Mouse (Mus musculus) mature B cell (primary cell): Measurements from ENCODE around the gene Adamts10.

ENCODE experiments used
- in situ Hi-C: fragments of 300-500 bp; cut with MboI; formaldehyde crosslinking; loops from 2 replicates; pipeline ENCODE4 v1.14.3; 2019

The Adamts10 gene

DNA sequence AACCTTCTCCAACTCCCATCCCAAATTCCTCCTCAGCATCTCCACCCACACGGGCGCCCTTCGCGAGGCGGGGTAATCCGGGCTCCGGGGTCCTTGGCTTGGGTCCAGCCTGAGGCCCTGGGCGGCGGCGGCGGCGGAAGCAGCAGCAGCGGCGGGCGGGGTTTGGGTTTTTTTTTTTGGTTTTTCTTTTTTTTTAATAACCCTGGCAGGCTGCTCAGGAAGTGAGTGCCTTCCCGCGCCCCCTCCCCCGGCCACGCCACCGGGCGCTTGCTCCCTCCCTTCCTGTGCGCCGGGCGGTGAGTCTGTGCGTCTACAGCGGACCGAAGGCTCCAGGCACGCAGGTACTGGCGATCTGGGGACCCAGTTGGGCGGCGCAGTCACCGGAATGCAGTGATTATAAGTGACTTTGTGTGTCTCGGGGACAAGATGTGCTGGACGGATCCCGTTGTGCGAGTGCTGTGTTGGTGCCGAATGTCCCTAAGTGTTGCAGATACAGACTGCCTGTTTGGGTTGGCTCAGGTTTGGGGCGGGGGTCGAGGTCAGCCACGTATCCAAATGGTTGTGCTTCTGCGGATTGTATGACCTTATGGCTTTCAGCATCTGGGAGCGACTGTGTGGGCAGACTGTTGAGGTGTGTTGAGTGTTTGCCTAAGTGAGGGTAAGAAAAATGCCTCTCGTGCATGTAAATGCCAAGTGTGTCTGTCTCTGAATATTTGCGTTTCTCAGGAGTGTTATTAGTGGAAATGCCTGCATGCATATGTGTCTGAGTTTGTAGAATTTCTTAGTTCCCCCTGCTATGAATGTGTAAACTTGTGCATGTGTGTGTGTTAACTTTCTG is at the start of gene Adamts10:
TSS of gene Adamts10 (plus strand) at position 287 of the 838 bp plus-strand sequence.
- in situ Hi-C loops, result no loop called here

DNA sequence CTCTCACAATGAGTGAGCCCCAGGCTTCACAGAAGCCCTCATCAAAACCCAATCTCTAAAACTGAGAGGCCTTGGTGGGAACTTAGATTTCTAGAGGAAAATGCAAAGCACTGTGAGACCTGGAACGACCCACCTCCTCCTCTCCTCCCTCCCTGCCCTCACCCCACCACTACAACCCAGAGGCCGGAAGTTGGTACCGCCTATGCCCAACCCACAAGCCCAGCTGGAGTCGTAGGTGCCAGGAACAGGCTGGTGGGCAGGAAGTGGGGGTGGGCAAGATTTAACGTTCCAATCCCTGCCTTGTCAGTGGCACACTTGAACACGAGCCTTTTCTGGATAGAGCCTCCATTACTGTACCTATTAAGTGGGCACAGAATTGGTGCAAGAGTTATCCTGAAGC is 40.0 kb upstream of the Adamts10 start:
- in situ Hi-C loops, result no loop called here

DNA sequence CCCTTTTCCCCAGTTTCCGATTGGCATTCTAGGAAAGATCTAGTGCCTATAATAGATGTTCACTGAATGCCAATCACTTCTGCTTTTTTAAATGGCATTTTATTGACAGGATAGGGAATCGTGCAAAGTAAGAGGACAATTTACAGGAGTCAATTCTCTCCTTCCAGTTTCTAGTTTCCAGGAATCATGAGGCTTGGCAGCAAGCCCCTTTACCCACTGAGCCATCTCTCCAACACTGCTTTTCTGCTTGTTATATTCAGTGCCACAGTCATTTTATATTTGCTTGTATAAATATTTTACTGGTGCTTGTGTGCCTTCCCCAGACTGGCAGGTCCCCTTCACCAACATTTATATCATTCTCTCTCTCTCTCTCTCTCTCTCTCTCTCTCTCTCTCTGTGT is 36.8 kb upstream of the Adamts10 start:
- in situ Hi-C loops, result no loop called here

DNA sequence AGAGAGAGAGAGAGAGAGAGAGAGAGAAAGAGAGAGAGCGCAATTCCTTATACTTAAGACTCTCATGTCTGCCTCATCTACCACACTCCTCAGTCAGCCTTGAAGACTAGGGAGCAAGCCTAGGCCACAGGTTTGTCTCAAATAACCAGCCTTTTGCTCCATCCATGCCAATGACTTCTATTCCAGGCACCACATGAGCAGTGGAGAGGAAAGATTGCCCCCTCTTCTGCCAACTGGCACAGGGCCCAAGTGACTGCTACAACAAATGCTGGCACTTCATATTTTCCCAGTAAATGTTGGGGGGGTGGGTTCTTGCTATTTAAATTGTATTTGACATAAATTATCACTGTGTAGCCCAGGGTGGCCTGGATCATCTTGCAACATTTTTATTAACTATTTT is 36.4 kb upstream of the Adamts10 start:
- in situ Hi-C loops, result no loop called here

DNA sequence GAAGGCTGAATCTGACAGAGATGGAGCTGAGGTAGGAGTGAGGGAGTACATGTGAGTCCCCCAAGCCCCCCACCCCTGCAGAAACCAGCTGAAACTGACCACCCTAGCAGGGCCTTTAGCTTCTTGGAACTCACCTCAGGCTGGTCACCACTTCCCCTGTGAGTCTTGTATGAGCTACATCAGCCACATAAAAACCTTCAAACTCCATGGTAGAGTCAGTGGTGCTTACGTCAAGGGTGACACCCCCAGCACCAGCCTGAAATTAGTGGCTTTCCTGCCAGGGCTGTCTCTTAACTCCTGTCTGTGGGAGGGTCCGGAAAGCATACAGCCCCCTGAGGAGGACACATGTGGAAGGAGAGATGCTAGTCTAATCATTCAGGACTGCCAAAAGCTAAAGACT is 32.6 kb upstream of the Adamts10 start:
- in situ Hi-C loops, result no loop called here

DNA sequence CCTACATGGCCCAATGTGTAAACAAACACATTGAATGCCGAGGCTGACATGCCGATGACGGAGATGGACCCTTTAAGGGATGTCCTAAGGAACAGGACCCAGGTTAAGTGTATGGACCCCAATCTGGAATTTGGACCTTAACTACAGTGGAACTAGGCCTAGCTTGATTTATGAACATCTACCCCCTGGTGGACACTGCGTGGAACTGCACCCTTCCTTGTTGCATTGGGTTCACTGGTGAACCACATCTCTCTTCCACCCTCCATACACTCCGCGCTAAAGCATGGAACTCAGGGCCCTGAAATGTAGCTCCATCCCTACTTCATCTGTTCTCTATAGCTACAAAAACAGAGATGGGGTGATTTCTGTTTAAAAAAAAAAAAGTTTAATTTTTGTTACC is 30.9 kb upstream of the Adamts10 start:
- in situ Hi-C loops, result no loop called here

DNA sequence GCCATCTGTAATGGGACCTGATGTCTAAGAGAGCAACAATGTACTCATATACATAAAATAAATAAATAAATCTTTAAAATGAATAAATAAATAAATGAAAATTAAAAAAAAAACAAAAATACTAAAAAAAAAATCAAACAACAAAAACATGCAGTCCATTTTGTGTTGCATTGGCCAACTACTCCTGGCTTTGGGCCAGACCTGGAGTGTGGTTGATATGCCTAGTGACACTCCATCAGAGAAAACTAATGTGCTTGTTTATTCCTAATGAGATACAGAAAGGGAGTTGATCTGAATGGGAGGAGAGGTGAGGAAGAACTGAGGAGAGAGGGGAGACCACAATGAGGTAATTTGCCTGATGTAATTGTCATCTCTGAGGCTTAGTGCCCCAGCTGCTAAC is 29.4 kb upstream of the Adamts10 start:
- in situ Hi-C loops, result no loop called here

DNA sequence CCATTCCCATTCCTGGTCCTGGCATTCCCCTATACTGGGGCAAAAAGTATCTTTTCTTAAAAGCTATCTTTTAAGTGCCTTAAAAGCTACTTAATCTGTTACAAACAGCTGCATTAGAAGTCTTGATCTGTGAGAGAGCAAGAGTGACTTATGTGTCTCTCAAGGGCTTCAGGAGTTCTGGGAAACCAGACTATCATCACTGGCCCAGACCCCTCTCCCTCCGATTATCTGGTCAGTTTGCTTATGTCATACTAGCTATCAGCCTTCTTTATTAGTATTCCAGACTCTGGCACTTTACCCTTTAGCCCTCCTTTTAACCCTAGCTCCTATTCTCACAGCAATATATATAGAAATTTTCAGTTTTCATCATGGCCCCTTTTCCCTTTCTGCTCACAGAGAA is 25.1 kb upstream of the Adamts10 start:
- in situ Hi-C loops, result no loop called here

DNA sequence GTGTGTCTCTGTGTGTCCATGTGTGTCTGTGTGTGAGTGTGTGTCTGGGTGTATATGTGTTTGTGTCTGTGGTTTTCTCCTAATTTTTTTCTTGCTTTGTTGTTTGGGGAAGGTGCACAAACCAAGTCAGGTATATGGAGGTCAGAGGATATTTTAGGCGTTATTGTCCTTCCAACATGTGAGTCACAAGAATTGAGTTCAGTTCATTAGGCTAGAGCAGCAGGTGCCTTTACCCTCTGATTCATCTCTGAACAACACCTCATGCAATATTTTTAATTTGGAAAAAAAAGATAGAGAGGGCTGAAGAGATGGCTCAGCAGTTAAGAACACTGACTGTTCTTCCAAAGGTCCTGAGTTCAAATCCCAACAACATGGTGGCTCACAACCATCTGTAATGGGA is 15.6 kb upstream of the Adamts10 start:
- in situ Hi-C loops, result no loop called here

DNA sequence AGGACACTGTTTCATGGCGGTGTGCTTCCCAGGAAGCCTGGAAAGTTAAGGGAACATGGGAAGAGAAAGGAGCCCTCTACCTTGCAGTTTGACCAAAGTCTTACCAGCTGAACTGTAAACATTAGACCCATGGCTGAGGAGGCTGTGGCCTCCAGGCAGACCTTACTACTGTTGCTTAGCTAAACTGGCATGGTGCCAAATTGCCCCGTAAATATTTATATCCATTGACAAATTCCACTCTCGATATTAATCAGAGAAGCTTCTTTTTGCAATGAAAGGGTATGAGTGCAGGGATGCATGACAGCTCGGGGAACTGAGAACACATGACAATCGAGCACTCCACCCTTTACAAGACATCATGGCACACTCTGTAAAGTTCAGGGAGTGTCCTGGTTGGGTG is 13.8 kb upstream of the Adamts10 start:
- in situ Hi-C loops, result no loop called here

DNA sequence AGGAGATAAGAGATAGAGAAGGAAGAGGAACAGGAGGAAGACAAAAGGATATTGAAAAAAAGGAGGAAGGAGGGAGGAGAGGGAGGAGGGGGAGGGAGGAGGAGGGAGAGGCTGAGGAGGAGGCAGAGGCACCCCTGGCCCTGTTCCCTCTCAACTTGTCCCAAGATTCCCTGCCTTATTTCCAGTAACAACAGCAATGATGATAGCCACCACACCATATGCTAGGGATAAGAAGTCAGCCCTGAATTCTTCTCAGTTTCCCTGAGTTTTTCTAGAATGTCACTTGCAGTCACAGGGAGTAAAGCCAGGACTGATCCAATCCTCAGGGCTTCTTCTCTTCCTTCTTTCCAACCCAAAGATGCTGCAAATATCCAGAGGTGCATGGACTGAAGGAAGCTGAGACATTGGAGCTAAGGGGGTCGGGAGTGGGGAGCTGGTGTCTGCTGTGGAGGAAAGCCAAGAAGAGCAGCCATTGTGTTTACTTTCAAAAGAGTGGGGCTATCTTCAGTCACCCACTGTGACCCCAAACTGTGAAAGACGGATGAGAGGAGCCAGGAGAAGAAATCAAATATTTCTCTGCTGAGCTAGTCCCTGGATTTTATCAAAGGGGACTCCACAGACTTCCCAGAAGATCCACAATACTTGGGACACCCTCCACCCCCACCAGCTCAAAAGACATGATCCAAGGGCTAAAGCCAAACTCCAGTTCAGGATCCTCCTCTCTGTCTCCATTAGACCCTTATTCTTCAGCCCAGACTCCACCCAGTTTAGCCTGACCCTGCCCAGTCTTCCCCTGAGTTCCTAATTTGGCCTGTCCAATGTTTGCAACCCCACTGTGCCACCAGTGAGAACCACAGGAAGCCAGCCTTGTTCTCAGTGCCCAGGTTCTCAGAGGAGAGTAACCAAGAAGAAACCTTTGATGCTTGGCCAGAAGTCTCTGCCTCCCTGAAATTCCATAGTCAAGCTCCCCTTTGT is 11.3 kb upstream of the Adamts10 start:
- in situ Hi-C loops, result no loop called here

DNA sequence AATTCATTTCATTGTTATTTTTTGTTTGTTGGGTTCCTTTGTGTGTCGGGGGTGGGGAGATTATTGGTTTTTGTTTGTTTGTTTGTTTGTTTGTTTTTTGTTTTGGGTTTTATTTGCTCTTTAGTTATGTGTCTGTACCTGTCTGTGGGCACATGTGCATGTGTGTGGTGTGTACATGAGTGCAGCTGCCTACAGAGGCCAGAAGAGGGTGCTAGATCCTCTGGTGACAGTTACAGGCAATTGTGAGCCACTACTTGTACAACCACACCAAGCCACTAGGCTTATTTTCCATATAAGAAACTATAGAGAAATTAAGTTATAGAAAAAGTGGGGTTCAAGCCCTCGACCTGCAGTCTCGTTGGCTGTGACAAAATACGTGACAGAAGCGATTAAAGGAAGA is 10.1 kb upstream of the Adamts10 start:
- in situ Hi-C loops, result no loop called here

DNA sequence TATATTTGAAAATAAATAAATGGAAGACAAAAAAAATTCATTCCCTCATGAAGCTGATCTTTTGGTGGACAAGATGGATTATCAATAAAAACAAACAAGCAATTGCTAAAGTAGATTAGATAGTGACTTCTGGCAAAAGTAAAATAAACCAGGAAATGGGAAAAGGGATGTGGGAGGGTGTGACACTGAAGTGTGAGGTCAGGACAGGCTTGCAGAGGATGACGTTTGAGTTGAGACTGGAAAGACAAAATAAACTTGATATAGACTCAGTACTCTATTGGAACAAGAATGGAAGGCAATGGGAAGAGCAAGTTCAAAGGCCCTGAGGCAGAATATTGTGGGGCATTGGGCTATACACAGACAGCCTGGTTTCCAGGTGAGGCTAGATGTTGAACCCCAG is 3.6 kb upstream of the Adamts10 start:
- in situ Hi-C loops, result no loop called here

DNA sequence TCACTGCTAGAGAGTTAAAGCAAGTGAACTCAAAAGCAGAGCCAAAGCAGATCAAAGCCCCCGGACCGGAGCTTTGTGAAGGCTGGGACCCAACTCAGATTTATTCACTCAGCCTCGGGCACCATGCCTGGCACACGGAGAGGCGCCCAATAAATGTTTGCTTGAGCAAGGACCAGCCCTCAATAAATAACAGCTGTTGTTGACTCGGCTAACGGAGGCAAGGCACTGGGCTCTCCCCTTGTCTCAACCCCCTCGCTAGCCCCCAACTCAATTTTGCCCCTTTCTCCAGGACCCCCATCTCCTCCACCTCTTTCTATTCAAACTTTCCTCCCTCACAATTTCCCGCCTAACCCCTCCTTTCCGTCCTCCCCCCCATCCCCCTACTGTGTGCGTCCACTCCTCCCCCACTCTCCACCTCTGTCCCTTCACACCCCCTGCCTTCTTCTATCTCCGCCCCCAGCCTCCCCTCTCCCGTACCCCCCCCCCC is 530 bp upstream of the Adamts10 start:
- in situ Hi-C loops, result no loop called here

DNA sequence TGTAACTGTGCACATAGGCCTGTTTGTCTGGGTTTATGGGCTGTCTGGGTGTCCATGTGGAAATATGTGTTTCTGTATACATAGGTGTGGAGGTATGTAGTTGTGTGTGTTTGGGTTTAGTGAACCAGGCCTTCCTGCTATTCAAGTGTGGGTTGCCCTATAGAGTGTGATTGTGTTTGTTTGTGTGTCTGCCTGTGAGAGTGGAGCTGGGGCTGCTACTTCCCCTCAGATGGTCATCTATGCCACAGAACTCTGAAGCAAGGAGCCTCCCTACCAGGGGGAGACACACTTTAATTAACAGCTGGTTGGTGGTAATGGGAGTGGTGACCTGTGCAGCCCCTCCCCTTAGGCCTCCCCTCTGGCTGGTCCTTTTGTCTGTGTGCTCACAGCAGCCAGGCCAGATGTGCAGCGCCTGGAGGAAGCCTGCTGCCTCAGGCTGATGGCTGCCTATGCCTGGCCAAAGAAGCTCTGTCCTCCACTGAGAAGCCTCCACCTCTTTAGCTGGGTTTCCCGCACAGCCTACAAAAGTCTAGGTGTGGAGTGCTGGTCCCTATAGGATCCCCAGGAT is 886 bp downstream of the Adamts10 start:
- in situ Hi-C loops, result no loop called here

DNA sequence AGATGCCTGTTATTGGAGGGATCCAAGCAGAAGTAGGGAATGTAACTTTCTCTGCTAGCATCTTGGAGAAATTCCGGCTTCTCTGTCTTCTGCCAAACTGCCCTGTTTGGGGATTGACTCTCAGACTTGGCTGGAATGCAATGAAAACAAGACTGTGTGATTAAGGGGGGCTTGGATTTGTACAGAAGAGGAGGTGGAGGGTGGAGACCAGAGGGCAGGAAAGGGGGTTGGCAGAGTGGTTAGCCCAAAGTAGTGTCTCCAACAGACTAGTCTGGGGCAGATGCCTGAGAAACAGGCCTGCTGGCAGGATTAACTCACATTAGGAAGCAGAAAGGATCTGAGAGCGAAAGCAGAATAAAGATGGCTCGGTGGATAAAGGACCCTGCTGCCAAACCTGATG is 2.5 kb downstream of the Adamts10 start:
- in situ Hi-C loops, result no loop called here

DNA sequence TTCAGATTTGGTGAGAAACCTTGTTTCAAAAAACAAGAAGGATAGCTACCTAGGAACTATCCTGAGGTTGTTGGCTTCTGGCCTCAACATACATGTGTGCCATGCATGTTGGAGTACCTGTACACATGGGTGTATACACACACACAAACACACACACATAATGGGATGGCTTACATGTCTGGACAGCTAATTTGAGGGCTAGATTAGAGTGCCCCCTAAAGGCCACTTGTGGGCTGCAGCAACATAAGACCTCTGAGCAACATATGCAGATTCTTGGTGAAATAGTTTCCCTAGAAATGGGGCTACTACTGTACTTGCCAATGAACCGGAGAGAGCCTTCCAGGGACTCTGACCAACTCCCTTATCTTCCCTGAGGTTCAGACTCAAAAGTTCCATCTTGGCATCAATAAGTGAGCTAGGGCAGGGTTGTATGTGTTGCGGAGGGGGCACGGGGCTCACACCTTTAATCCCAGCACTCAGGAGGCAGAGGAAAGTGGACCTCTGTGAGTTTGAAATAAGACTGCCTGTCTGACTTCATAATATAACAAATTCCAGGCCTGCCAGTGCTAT is 15.2 kb downstream of the Adamts10 start:
- in situ Hi-C loops, result loop anchor here (10.0 kb wide), 1 partner anchor 104 kb away; the partner anchor contains the start of gene Actl9

DNA sequence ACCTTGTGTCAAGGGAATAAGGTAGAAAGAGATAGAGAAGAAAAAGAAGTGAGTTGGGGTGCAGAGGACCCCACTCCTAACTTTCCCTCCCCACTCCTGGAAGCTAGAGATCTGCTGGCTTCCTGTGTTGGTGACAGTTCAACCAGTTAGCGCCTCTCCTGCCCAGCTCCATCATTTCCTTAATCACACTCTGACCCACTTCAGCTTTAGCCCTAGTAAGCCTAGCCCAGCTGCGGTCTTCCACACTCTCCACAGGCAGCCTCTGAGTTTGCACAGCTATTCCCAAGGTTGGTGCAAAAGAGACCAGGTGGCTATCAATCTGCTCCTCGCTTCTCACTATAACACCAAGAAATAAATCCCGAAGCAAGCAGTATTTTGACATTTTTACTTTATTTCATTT is 15.9 kb downstream of the Adamts10 start:
- in situ Hi-C loops, result loop anchor here (10.0 kb wide), 1 partner anchor 105 kb away; the partner anchor contains the start of gene Actl9

DNA sequence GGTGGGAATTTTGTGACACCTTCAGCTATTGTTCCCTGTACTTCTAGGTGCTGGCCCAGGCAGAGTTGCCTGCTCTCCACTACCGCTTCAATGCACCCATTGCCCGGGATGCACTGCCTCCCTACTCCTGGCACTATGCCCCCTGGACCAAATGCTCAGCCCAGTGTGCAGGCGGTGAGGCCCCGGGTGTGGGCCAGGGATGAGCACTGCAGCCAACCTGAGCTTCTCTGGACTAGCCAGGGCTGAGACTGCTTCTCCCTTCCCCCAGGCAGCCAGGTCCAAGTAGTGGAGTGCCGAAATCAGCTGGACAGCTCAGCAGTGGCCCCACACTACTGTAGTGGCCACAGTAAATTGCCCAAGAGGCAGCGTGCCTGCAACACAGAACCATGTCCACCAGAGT is 25.2 kb downstream of the Adamts10 start:
- in situ Hi-C loops, result no loop called here

DNA sequence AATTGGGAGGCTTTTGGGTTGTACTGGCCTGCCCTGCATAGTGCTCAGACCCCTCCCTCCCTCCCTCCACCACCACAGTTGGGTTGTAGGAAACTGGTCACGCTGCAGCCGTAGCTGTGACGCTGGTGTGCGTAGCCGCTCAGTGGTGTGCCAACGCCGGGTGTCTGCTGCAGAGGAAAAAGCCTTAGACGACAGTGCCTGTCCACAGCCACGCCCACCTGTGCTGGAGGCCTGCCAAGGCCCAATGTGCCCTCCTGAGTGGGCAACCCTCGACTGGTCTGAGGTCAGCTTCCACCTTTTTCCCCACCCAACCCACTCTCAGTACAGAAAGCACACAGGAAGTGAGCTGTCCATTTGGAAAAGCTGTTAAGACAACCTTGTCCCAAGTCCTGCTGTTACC is 26.4 kb downstream of the Adamts10 start:
- in situ Hi-C loops, result no loop called here

DNA sequence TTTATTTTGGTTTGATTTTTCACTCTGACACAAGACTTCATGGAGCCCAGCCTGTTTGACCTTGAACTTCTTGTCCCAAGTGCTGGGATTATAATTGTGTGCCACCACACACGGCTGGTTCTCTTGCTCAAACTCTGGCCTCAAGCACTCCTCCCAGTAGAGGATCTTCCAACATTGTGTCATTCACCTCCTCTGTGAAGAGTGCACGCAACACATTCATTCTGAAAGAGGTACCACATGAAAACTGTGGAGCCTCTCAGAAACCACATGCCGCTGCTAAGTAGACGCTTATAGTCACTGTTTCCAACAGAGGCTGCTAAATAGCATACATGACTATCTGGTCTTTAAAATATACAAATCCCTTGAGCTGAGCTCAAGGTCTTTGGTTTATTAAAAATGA is 28.1 kb downstream of the Adamts10 start:
- in situ Hi-C loops, result no loop called here

DNA sequence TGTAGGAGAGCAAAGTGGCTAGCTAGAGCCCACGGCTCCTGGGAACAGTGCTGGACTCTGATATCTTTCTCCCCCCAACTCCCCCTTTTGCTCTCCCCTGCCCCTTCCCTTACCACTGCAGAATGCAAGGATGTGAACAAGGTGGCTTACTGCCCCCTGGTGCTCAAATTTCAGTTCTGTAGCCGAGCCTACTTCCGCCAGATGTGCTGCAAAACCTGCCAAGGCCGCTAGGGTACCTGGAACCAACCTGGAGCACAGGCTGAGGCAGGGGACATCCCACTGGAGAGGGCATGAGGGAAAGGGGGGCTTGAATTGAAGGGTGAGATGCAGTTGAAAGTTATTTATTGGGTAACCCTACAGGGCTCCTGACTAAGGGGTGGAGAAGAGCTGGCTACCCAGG is 29.0 kb downstream of the Adamts10 start:
- in situ Hi-C loops, result no loop called here
